Mouse (Mus musculus) limb, embryonic 10.5 days (tissue): ENCODE measurements around the gene Cfdp1. TPM values are rescaled to one million over a fixed set of nuclear protein-coding genes. Genes with fewer than 3 reads are reported as not detected.
A peak's percentile ranks its signal among the peaks of the same experiment; 100 is the strongest.
"Not testable (repeated sequence)": the region's sequence is repeated elsewhere in the genome, so short reads cannot be mapped to it uniquely, and the experiment has no call there.

ENCODE experiments used
- DNase-seq: peaks from one replicate; pipeline ENCODE4 v3.0.0-alpha.2; 2017; ENCODE audit warnings: low spot score
- H3K27ac ChIP-seq: fragments of 300-500 bp; sonication (generic); 2 replicates; pipeline ENCODE4 v1.5.1; 2016; ENCODE audit warnings: mild to moderate bottlenecking
- H3K27me3 ChIP-seq: fragments of 300-500 bp; sonication (generic); 2 replicates; pipeline ENCODE4 v1.6.1; 2016; ENCODE audit warnings: low read depth, mild to moderate bottlenecking; ENCODE audit not compliant: poor library complexity, severe bottlenecking
- H3K36me3 ChIP-seq: fragments of 300-500 bp; sonication (generic); 2 replicates; pipeline ENCODE4 v1.6.1; 2016; ENCODE audit warnings: mild to moderate bottlenecking, moderate library complexity
- H3K4me1 ChIP-seq: fragments of 300-500 bp; sonication (generic); 2 replicates; pipeline ENCODE4 v1.6.1; 2016
- H3K4me3 ChIP-seq: fragments of 300-500 bp; sonication (generic); 2 replicates; pipeline ENCODE4 v1.5.1; 2016; ENCODE audit warnings: mild to moderate bottlenecking, moderate library complexity
- H3K9me3 ChIP-seq: fragments of 300-500 bp; sonication (generic); replicated peaks from 2 replicates; pipeline ENCODE4 v1.6.1; 2016; ENCODE audit warnings: mild to moderate bottlenecking
- WGBS: fragments of 180-500 bp; shearing (Covaris S2); methylation state at CpG from one replicate; pipeline ENCODE4 v1.1.7; 2016; 5-methylcytosine and 5-hydroxymethylcytosine counted together
- polyA plus RNA-seq: library from polyadenylated mRNA; unstranded; fragments of >200 nt; fragmentation: Nextera tagmentation; extraction: Ambion mirVana; gene quantifications from 2 replicates; pipeline ENCODE4 v1.2.1, GENCODE M21; 2016

Gene Cfdp1
- polyA plus RNA-seq, 1 experiment from 2014 or later: 230 TPM

DNA sequence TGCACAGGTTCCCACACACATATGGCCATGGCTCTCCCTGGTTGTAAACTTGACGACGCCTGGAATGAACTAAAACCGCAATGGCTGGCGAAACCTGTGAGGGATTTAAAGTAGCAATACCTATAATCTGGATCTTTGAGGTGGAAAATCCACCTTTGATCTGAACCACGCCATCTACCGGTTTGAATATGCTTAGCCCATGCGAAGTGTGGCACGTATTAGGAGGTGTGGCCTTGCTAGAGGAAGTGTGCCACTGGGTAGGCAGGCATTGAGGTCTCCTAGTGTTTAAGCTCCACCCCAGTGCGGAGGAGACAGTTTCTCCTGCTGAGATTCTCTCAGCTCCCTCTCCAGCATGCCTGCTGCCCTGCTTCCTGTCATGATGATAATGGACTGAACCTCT lies 23.6 kb upstream of the Cfdp1 start:
- Histone ChIP-seq H3K9me3 (no peaks in the 10 kb centered on the region), H3K27ac (no peak overlapping the region), H3K4me3 (no peak overlapping the region), H3K4me1 (peaks cover 10% of the 10 kb centered on the region), H3K36me3 (0 out of 2 replicates have a peak, but pooled peaks cover 4% of the 10 kb centered on the region), H3K27me3 (no peaks in the 10 kb centered on the region)
- DNase-seq: no peak
- WGBS: 67% methylated on average over 9 of the region's 9 CpGs

GRCm38 (mm10) chr8:111876355-111876948 lies 22.4 kb upstream of the Cfdp1 start, which contains the start of gene Tmem170:
TSS of gene Tmem170 (minus strand) at chr8:111876750.
- Histone ChIP-seq H3K4me1 (peaks cover 10% of the 10 kb centered on the region), H3K36me3 (0 out of 2 replicates have a peak, but pooled peaks cover 6% of the 10 kb centered on the region), H3K27me3 (no peaks in the 10 kb centered on the region), H3K4me3 (peak within 1 kb of the TSS; percentile 87), H3K27ac (peak within 1 kb of the TSS; percentile 93), H3K9me3 (no peaks in the 10 kb centered on the region)
- DNase-seq: peak; percentile 98
- WGBS: under 1% methylated on average over 53 of the region's 53 CpGs

DNA sequence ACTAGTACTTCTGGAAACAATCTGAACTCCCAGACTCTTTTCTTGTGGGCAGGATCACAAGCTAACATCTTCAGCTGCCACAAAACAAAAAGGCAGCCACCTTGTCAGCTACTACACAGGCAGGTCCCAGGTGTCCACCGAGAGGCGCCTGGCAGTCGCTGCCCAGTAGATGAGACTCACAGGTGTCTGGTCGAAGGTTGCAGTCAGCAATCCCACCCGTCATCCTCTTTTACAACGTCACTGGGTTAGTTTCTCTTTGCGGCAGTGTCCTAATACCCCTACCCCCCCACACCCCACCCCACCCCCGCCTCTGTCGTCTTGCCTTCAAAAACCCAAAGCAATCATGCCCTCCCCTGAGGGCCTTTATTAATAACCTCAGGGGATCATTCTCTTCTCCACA lies 21.7 kb upstream of the Cfdp1 start:
- H3K9me3 ChIP-seq: no peaks in the 10 kb centered on the region
- 0 out of 2 replicates have a peak, but pooled peaks cover 6% of the 10 kb centered on the region for H3K36me3 ChIP-seq
- no peaks in the 10 kb centered on the region for H3K27me3 ChIP-seq
- DNase-seq: no peak
- 29% methylated on average over 9 of the region's 9 CpGs for WGBS
- peak overlapping the region; percentile 93 for H3K27ac ChIP-seq
- H3K4me1 ChIP-seq: peaks cover 10% of the 10 kb centered on the region
- H3K4me3 ChIP-seq: peak overlapping the region; percentile 87

DNA sequence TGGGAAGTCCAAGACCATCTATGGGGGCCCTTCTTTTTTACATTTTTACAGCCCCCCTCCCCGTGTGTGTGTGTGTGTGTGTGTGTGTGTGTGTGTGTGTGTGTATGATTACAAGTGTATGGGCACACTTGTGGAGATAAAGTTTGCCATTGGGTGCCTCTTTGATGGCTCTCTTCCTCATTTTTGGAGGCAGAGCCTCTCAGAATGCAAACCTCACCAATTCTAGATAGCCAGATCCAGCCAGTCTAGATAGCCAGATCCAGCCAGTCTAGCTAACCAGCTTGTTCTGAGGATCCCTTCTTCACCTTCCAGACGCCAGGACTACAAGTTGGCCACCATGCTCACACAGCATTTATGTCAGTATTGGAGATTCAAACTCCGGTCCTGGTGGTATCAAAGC lies 17.2 kb upstream of the Cfdp1 start:
- Histone ChIP-seq H3K9me3 (no peaks in the 10 kb centered on the region), H3K4me3 (no peak overlapping the region), H3K36me3 (peaks cover 7% of the 10 kb centered on the region; the same call in 1 of the 2 replicates), H3K27ac (no peak overlapping the region), H3K4me1 (peaks cover 10% of the 10 kb centered on the region), H3K27me3 (no peaks in the 10 kb centered on the region)
- DNase-seq: no peak
- 80% methylated on average over 3 of the region's 3 CpGs for WGBS

DNA sequence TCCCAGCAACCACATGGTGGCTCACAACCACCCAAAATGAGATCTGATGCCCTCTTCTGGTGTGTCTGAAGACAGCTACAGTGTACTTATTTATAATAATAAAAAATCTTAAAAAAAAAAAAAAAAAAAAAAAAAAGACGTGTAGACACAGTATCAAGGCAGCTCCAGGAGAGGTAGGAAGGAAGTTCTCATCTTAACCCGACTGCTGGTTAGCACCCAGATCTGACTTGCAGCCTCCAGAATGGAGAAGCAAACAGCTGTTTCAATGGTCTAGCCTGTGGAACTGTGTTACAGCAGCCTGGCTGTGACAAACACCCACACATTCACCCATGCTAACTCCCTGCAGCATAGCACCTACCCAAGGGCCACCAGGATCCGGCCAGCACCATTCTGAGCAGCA lies 16.3 kb upstream of the Cfdp1 start:
- no peak for DNase-seq
- Histone ChIP-seq H3K36me3 (peaks cover 16% of the 10 kb centered on the region), H3K27ac (no peak overlapping the region), H3K27me3 (no peaks in the 10 kb centered on the region), H3K4me3 (no peak overlapping the region), H3K4me1 (0 out of 2 replicates have a peak, but pooled peaks cover 2% of the 10 kb centered on the region), H3K9me3 (no peaks in the 10 kb centered on the region)
- WGBS: 95% methylated on average over 3 of the region's 3 CpGs

DNA sequence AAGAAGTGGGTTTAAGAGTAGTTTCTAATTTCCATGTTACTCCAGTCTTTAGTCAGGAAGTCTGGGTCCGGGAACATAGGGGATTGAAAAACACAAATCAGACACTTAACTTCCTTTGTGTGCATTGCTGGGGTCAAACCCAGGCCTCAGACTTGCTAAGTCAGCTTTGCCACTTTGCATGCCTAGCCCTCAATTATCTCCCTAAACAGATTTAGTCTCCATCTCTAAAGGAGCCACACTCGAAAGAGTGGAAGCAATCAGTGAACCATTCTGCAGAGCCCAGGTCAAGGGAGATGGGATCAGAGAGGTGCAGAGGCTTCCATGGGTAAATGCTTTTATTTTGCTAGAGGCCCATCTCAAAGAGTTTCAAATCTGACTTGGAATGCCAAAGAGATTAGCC lies 14.6 kb upstream of the Cfdp1 start:
- H3K36me3 ChIP-seq: peaks cover 20% of the 10 kb centered on the region
- DNase-seq: no peak

DNA sequence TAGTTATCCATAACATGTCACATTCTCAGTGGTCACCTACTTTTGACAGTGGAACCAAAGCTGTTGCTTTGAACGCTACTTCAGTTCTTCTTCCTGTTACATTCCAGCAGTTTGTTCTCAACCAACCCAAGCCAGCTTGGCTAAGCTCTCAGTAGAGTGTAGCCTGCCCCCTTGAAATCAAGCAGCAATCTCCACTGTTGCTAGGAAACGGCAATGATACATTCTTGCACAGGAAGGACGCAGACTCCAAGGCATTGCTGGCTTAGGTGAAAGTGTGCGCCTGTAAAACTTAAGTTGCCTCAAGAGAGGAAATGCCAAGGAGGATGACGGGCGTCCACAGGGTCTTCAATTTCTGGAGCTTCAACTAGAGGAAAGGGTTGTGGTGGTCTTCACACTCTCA lies 11.8 kb upstream of the Cfdp1 start:
- H3K9me3 ChIP-seq: no peaks in the 10 kb centered on the region
- DNase-seq: no peak
- no peak overlapping the region for H3K27ac ChIP-seq
- H3K27me3 ChIP-seq: no peaks in the 10 kb centered on the region
- peaks cover 16% of the 10 kb centered on the region for H3K36me3 ChIP-seq
- H3K4me3 ChIP-seq: no peak overlapping the region
- WGBS: 88% methylated on average over 6 of the region's 6 CpGs
- no peaks in the 10 kb centered on the region for H3K4me1 ChIP-seq

More for the DNA sequence above, 14.6 kb upstream of the Cfdp1 start:
- Histone ChIP-seq H3K27ac (no peak overlapping the region), H3K4me1 (no peaks in the 10 kb centered on the region), H3K4me3 (no peak overlapping the region), H3K9me3 (no peaks in the 10 kb centered on the region), H3K27me3 (no peaks in the 10 kb centered on the region)
- WGBS: 67% methylated on average over 2 of the region's 2 CpGs

DNA sequence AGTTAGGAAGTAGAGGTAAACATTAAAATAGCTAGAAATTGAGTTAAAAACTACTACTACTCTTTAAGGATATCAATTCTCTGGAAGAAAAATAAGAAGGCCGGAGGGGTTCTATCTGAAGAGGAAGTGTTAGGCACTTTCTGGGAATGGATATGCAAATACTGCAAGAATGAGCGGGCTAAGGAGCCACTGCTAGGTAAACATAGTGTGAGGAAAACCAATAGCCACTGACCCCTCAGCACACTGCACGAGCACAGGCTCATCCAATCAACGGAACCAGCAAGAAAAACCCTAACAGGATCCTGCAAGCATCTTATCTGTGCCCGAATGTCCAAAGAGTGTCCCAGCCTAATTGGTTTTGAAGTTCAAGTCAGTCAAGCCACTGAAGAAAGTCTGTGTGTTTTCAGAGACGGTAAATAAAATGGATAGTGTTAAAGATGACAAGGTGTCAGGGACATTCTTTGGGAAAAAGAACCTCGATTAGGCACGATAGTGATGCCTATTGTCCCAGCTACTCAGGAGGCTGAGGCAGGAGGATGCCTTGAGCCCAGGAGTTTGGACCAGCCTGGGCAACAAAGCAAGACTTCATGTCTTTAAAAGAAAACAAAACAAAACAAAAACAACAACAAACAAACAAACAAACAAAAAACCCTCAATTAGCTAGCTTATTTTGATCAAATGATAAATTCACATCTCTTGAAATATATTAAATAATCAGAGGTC lies 11.2 kb upstream of the Cfdp1 start:
- no peak overlapping the region for H3K4me3 ChIP-seq
- H3K27ac ChIP-seq: no peak overlapping the region
- 93% methylated on average over 8 of the region's 8 CpGs for WGBS
- H3K4me1 ChIP-seq: no peaks in the 10 kb centered on the region
- DNase-seq: no peak
- peaks cover 16% of the 10 kb centered on the region for H3K36me3 ChIP-seq
- no peaks in the 10 kb centered on the region for H3K9me3 ChIP-seq
- no peaks in the 10 kb centered on the region for H3K27me3 ChIP-seq

DNA sequence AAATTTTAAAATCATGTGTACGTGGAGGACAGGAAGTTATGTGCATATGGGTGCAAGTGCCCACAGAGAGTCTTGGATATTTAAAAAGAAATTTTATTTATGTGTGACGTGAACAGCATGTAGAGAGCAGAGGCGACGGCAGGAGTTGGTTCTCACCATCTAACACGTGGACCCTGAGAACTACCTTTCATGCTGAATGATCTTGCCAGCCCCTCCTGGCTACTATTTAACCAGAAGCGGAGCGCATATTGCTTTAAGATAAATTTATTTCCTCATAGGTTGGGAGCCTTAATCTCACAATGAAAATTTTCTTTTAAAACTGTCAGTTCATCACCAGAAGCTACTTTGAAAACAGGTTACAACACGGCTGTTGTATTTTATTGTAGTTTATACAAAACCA lies 10.6 kb upstream of the Cfdp1 start:
- no peaks in the 10 kb centered on the region for H3K27me3 ChIP-seq
- H3K4me1 ChIP-seq: no peaks in the 10 kb centered on the region
- WGBS: 93% methylated on average over 8 of the region's 8 CpGs
- no peaks in the 10 kb centered on the region for H3K9me3 ChIP-seq
- no peak for DNase-seq
- H3K27ac ChIP-seq: no peak overlapping the region
- H3K4me3 ChIP-seq: no peak overlapping the region
- H3K36me3 ChIP-seq: peaks cover 16% of the 10 kb centered on the region

- Histone ChIP-seq H3K9me3 (no peaks in the 10 kb centered on the region), H3K4me1 (no peaks in the 10 kb centered on the region), H3K4me3 (no peak overlapping the region), H3K36me3 (peaks cover 16% of the 10 kb centered on the region), H3K27ac (no peak overlapping the region), H3K27me3 (no peaks in the 10 kb centered on the region)
- no peak for DNase-seq
- 88% methylated on average over 4 of the region's 4 CpGs for WGBS
Observed at GRCm38 (mm10) chr8:111863280-111863679, 9.2 kb upstream of the Cfdp1 start.

DNA sequence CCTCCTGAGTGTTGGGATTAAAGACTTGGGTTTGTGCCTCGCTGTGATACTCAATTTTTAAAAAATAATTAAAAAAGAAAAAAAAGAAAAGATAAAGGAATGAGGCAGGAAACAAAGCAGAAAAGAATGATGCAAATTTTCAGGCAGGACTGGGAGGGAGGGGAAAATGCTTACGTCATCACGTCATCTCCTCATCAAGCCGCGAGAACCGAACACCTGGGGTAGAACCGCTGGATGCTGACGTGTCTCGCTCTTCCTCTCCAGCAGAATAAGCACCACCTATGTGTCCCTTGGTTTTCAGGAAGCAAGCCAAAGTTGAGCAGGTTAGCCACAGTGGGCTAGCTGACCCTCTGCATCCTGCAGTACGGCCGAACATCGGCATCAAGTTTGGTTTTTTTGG lies 1.9 kb upstream of the Cfdp1 start:
- no peak for DNase-seq
- H3K27me3 ChIP-seq: no peaks in the 10 kb centered on the region
- H3K27ac ChIP-seq: no peak overlapping the region
- H3K4me3 ChIP-seq: no peak overlapping the region
- H3K36me3 ChIP-seq: peaks cover 3% of the 10 kb centered on the region; the same call in 1 of the 2 replicates
- H3K4me1 ChIP-seq: peaks cover 7% of the 10 kb centered on the region
- H3K9me3 ChIP-seq: no peaks in the 10 kb centered on the region
- WGBS: 94% methylated on average over 12 of the region's 12 CpGs

DNA sequence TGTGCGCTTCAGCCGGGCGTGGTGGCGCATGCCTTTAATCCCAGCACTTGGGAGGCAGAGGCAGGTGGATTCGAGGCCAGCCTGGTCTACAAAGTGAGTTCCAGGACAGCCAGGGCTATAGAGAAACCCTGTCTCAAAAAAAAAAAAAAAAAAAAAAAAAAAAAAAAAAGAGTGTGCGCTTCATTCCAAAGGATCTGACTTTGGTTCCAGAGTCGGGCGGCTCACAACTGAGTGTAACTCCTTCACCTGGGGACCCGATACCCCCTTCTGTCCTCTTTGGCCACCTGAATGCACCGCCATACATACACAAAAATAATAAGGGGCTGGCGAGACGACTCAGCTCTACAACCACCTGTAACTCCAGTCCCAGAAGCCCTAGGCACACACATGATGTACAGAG lies 872 bp downstream of the Cfdp1 start:
- peaks cover 17% of the 10 kb centered on the region for H3K36me3 ChIP-seq
- H3K27me3 ChIP-seq, H3K9me3 ChIP-seq, DNase-seq: not testable (repeated sequence)
- 61% methylated on average over 12 of the region's 12 CpGs for WGBS
- H3K27ac ChIP-seq: peak overlapping the region; percentile 82; the same call in 1 of the 2 replicates
- peak overlapping the region; percentile 91 for H3K4me3 ChIP-seq
- H3K4me1 ChIP-seq: peaks cover 12% of the 10 kb centered on the region

DNA sequence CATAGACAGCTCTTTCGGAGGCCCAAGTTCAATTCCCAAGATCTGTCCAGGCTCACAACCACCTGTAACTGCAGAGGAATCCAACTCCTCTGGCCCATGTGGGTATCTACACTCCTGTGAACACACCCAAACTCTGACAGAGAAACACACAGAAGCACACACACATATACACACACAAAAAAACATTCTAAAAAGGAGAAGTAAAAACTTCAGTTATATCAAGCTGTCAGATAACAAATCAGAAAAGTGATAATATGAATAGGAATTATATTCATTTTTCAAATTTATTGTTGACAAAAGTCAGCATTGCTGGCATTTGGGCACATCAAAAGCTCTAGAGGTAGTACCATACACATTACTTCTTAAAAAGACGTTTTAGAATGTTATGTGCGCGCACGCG lies 7.3 kb downstream of the Cfdp1 start:
- H3K27ac ChIP-seq: no peak overlapping the region
- H3K4me1 ChIP-seq: peaks cover 5% of the 10 kb centered on the region; the same call in 1 of the 2 replicates
- H3K36me3 ChIP-seq: peaks cover 61% of the 10 kb centered on the region
- WGBS: 95% methylated on average over 6 of the region's 6 CpGs
- DNase-seq: no peak
- H3K9me3 ChIP-seq: no peaks in the 10 kb centered on the region
- no peaks in the 10 kb centered on the region for H3K27me3 ChIP-seq
- no peak overlapping the region for H3K4me3 ChIP-seq
